Mouse (Mus musculus): ENCODE results near the gene Gkap1.

DNA sequence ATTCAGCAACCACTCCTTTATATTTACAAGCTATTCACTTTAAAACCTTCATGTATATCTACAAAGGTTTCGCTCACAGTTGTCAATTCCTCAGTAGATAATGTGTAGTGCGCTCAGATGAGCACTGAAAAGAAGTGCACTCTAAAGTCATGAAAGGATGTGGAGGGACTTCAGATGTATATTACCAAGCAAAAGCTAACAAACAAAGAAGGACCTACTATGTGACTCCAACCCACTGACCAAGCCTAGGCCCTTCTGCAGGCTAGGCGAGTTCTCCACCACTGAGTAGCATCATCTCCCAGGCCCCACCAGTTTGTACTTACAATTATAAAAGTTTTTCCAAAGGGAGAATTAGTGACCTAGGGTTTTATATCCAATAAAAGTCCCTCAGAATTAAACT lies 71.3 kb downstream of the Gkap1 start:
- no peak for TF ChIP-seq POLR2A (IDR thresholded peaks at IDR 0.05; ENCODE audit: extremely low read depth, insufficient read depth, low read length)
- TF ChIP-seq CTCF (IDR thresholded peaks at IDR 0.05; ENCODE audit: low read depth, low read length), result no peak
